Mouse (Mus musculus) hindbrain, embryonic 14.5 days (tissue): ENCODE data around the gene Upk2. TPM values are rescaled to one million over a fixed set of nuclear protein-coding genes. Genes with fewer than 3 reads are reported as not detected.

Experiments
- ATAC-seq: fragments of 200-750 bp; cut with Nextera tagmentation; 2 replicates; pipeline ENCODE4 v1.8.0; 2017; ENCODE audit warnings: moderate number of reproducible peaks, mild to moderate bottlenecking, moderate TSS enrichment, moderate library complexity; ENCODE audit not compliant: low FRiP score
- DNase-seq: peaks from one replicate; pipeline ENCODE4 v3.0.0-alpha.2; 2015; ENCODE audit warnings: low spot score
- H3K27ac ChIP-seq: fragments of 300-500 bp; sonication (generic); 2 replicates; pipeline ENCODE4 v1.5.1; 2014; ENCODE audit warnings: mild to moderate bottlenecking, moderate library complexity
- H3K27me3 ChIP-seq: fragments of 300-500 bp; sonication (generic); 2 replicates; pipeline ENCODE4 v1.6.1; 2014; ENCODE audit warnings: mild to moderate bottlenecking, low read length, mixed read lengths; ENCODE audit not compliant: control insufficient read depth, insufficient read depth
- H3K36me3 ChIP-seq: fragments of 300-500 bp; sonication (generic); replicated peaks from 2 replicates; pipeline ENCODE4 v1.6.1; 2014; ENCODE audit not compliant: control insufficient read depth, insufficient read depth
- H3K4me1 ChIP-seq: fragments of 300-500 bp; sonication (generic); replicated peaks from 2 replicates; pipeline ENCODE4 v1.6.1; 2014; ENCODE audit warnings: antibody characterized with exemption, low read length, mixed read lengths; ENCODE audit not compliant: control insufficient read depth, insufficient read depth
- H3K4me2 ChIP-seq: fragments of 300-500 bp; sonication (generic); replicated peaks from 2 replicates; pipeline ENCODE4 v1.6.1; 2014; ENCODE audit warnings: mild to moderate bottlenecking, moderate library complexity
- H3K4me3 ChIP-seq: fragments of 300-500 bp; sonication (generic); replicated peaks from 2 replicates; pipeline ENCODE4 v1.5.1; 2014; ENCODE audit warnings: mild to moderate bottlenecking, low read length
- H3K9ac ChIP-seq: fragments of 300-500 bp; sonication (generic); 2 replicates; pipeline ENCODE4 v1.6.1; 2014
- H3K9me3 ChIP-seq: fragments of 300-500 bp; sonication (generic); 2 replicates; pipeline ENCODE4 v1.6.1; 2016; ENCODE audit warnings: low read length; ENCODE audit not compliant: control insufficient read depth
- WGBS: fragments of 180-500 bp; shearing (Covaris S2); extraction: QIAGEN DNeasy Blood & Tissue Kit; methylation state at CpG from one replicate; pipeline ENCODE4 v1.1.7; 2014; 5-methylcytosine and 5-hydroxymethylcytosine counted together
- polyA plus RNA-seq: library from polyadenylated mRNA; unstranded; fragments of >200 nt; fragmentation: Nextera tagmentation; extraction: Ambion mirVana; gene quantifications from 2 replicates; pipeline ENCODE4 v1.2.1, GENCODE M21; 2014

The Upk2 gene
- polyA plus RNA-seq, 1 experiment from 2014 or later, result not detected

- Histone ChIP-seq H3K9me3 (no peaks in the 10 kb centered on the region), H3K27ac (no peak overlapping the region), H3K27me3 (no peaks in the 10 kb centered on the region), H3K36me3 (peaks cover 8% of the 10 kb centered on the region; the same call in 1 of the 2 replicates), H3K4me3 (no peak overlapping the region), H3K4me2 (0 out of 2 replicates have a peak overlapping the region, but pooled peaks have one; percentile 79), H3K9ac (no peak overlapping the region; the same call in 1 of the 2 replicates), H3K4me1 (peaks cover 80% of the 10 kb centered on the region)
- DNase-seq (no peak), ATAC-seq (no peak)
- WGBS, result 58% methylated on average over 12 of the region's 12 CpGs
Measured at GRCm38 (mm10) chr9:44496803-44497461, 42.2 kb upstream of the Upk2 start.

- ATAC-seq (no peak), DNase-seq (no peak)
- Histone ChIP-seq H3K27me3 (no peaks in the 10 kb centered on the region), H3K4me1 (peaks cover 79% of the 10 kb centered on the region), H3K9ac (no peak overlapping the region), H3K4me2 (no peak overlapping the region), H3K36me3 (peaks cover 2% of the 10 kb centered on the region; the same call in 1 of the 2 replicates), H3K4me3 (no peak overlapping the region), H3K27ac (0 out of 2 replicates have a peak overlapping the region, but pooled peaks have one; percentile 66), H3K9me3 (no peaks in the 10 kb centered on the region)
- 88% methylated on average over 10 of the region's 10 CpGs for WGBS
Measured at GRCm38 (mm10) chr9:44495810-44496344, 41.1 kb upstream of the Upk2 start.

GRCm38 (mm10) chr9:44494863-44495809 is 40.4 kb upstream of the Upk2 start:
- H3K9ac ChIP-seq, result 0 out of 2 replicates have a peak overlapping the region, but pooled peaks have one; percentile 22
- H3K4me1 ChIP-seq, result peaks cover 79% of the 10 kb centered on the region
- H3K27me3 ChIP-seq, result no peaks in the 10 kb centered on the region
- peak overlapping the region; percentile 29 for H3K4me2 ChIP-seq
- H3K4me3 ChIP-seq, result no peak overlapping the region
- ATAC-seq (no peak), DNase-seq (no peak)
- H3K36me3 ChIP-seq, result no peaks in the 10 kb centered on the region
- H3K27ac ChIP-seq, result peak overlapping the region; percentile 66
- WGBS, result 50% methylated on average over 9 of the region's 9 CpGs
- H3K9me3 ChIP-seq, result no peaks in the 10 kb centered on the region

GRCm38 (mm10) chr9:44494261-44494862 is 39.6 kb upstream of the Upk2 start:
- WGBS, result 19% methylated on average over 11 of the region's 11 CpGs
- ATAC-seq (no peak), DNase-seq (no peak)
- peak overlapping the region; percentile 29 for H3K4me2 ChIP-seq
- H3K4me3 ChIP-seq, result no peak overlapping the region
- H3K36me3 ChIP-seq, result no peaks in the 10 kb centered on the region
- H3K9ac ChIP-seq, result 0 out of 2 replicates have a peak overlapping the region, but pooled peaks have one; percentile 22
- H3K27ac ChIP-seq, result peak overlapping the region; percentile 66; the same call in 1 of the 2 replicates
- no peaks in the 10 kb centered on the region for H3K9me3 ChIP-seq
- H3K27me3 ChIP-seq, result no peaks in the 10 kb centered on the region
- peaks cover 79% of the 10 kb centered on the region for H3K4me1 ChIP-seq

GRCm38 (mm10) chr9:44492631-44493461 is 38.1 kb upstream of the Upk2 start:
- Histone ChIP-seq H3K9me3 (no peaks in the 10 kb centered on the region), H3K27me3 (no peaks in the 10 kb centered on the region), H3K27ac (no peak overlapping the region), H3K4me2 (no peak overlapping the region), H3K36me3 (no peaks in the 10 kb centered on the region), H3K9ac (peak overlapping the region; percentile 13; the same call in 1 of the 2 replicates), H3K4me1 (peaks cover 79% of the 10 kb centered on the region), H3K4me3 (no peak overlapping the region)
- ATAC-seq (no peak), DNase-seq (no peak)
- 62% methylated on average over 17 of the region's 17 CpGs for WGBS

- H3K4me1 ChIP-seq, result peaks cover 79% of the 10 kb centered on the region
- ATAC-seq, result no peak
- H3K9ac ChIP-seq, result no peak overlapping the region
- no peak for DNase-seq
- H3K4me2 ChIP-seq, result no peak overlapping the region
- H3K9me3 ChIP-seq, result no peaks in the 10 kb centered on the region
- no peaks in the 10 kb centered on the region for H3K27me3 ChIP-seq
- 85% methylated on average over 10 of the region's 10 CpGs for WGBS
- no peak overlapping the region for H3K4me3 ChIP-seq
- peak overlapping the region; percentile 79; the same call in 1 of the 2 replicates for H3K27ac ChIP-seq
- H3K36me3 ChIP-seq, result no peaks in the 10 kb centered on the region
Measured at GRCm38 (mm10) chr9:44491351-44491750, 36.6 kb upstream of the Upk2 start.

- peak overlapping the region; percentile 50; the same call in 1 of the 2 replicates for H3K9ac ChIP-seq
- no peaks in the 10 kb centered on the region for H3K36me3 ChIP-seq
- peak overlapping the region; percentile 96 for H3K4me2 ChIP-seq
- no peak for DNase-seq
- ATAC-seq, result no peak
- H3K27ac ChIP-seq, result peak overlapping the region; percentile 79
- WGBS, result 29% methylated on average over 17 of the region's 17 CpGs
- peaks cover 89% of the 10 kb centered on the region for H3K4me1 ChIP-seq
- no peaks in the 10 kb centered on the region for H3K9me3 ChIP-seq
- no peak overlapping the region for H3K4me3 ChIP-seq
- H3K27me3 ChIP-seq, result no peaks in the 10 kb centered on the region
Measured at GRCm38 (mm10) chr9:44490086-44490967, 35.6 kb upstream of the Upk2 start.
